Mouse (Mus musculus): ENCODE data around the gene Ptprd. TPM values are rescaled to one million over a fixed set of nuclear protein-coding genes. Genes with fewer than 3 reads are reported as not detected.

Gene Ptprd
- polyA plus RNA-seq, 1 experiment from 2014 or later = 4.0 TPM

DNA sequence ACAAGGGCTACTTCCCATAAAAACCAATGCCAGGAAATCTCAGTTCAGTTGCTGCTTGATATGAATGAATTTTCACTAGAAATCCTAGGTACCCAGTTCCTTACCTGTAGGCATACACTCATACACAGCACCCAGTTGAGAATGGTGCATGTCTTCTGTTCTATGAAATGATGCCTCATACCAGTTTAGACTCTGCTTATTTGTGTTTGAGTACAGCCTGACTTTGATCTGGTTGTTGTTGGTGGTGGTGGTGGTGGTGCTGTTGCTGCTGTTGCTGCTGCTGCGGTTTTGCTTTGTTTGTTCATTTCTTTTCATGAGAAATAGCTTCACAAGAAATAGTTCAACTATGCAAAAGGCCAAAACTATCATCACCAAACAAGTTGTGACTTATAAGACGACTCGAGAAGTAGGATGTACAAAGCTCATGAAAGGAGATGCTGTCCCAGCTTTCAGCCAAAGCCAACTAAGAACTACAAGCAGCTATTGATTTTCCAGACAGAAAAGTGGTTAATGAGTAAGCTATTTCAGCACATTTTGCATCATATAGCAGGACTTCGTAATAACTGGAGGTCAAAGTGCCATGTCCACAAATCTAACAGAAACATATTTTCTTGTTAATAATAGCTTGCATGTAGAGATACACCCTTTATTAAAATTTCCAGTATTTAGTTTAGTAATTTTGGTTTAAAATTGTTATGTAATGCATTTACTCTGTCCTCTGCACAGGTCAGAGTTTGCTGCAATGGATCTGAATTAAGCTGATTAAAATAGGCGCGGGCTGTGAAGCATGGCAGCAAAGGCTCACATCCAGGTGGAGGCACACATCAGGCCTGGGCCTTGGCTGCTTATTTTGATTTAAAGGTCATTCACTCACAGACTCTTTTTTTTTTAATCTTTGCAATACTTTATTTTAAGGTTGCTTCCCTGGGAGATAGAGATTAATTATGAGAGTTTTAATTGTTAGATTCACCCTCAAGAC lies 1270.1 kb downstream of the Ptprd start:
- no peak overlapping the region for H3K4me2 ChIP-seq

DNA sequence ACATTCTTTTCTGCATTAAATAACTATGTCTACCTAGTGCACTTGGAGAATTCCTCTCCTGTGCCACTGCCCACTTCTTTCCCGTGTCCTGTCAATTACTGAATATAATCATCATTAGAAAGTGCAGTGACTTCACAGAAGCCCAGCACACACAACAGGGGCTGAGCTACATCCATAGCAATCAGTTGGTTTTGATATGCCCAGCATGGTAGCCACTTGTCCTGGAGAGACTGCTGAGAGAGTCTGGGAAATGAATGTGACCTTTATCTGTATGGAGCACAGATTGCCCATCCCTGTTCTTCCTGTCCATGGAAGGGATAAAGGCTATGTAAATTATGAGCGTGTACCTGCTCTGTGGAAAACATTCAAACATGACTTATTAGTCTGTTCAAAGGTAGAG lies 1280.2 kb downstream of the Ptprd start:
- ATAC-seq = no peak
- Histone ChIP-seq H3K27ac (no peak overlapping the region), H3K9ac (no peak overlapping the region), H3K27me3 (replicated peaks) (no peaks in the 10 kb centered on the region), H3K4me2 (no peak overlapping the region), H3K9me3 (replicated peaks) (no peaks in the 10 kb centered on the region), H3K4me3 (no peak overlapping the region), H3K36me3 (no peaks in the 10 kb centered on the region), H3K4me1 (no peaks in the 10 kb centered on the region)
- WGBS (ENCODE audit: insufficient replicate concordance) = 53% methylated on average over 2 of the region's 2 CpGs

More for the DNA sequence above, 1270.1 kb downstream of the Ptprd start:
- 60% methylated on average over 6 of the region's 6 CpGs for WGBS (ENCODE audit: insufficient replicate concordance)
- ATAC-seq = no peak
- no peaks in the 10 kb centered on the region for H3K4me1 ChIP-seq
- H3K27ac ChIP-seq = no peak overlapping the region
- no peaks in the 10 kb centered on the region for H3K36me3 ChIP-seq
- no peak overlapping the region for H3K9ac ChIP-seq
- no peaks in the 10 kb centered on the region for H3K9me3 ChIP-seq (replicated peaks)
- H3K4me3 ChIP-seq = no peak overlapping the region
- no peaks in the 10 kb centered on the region for H3K27me3 ChIP-seq (replicated peaks)

- no peaks in the 10 kb centered on the region for H3K9me3 ChIP-seq (replicated peaks)
- H3K9ac ChIP-seq = no peak overlapping the region
- H3K27me3 ChIP-seq (replicated peaks) = no peaks in the 10 kb centered on the region
- no peak overlapping the region for H3K4me2 ChIP-seq
- no peak for ATAC-seq
- no peak overlapping the region for H3K27ac ChIP-seq
- H3K36me3 ChIP-seq = no peaks in the 10 kb centered on the region
- H3K4me1 ChIP-seq = no peaks in the 10 kb centered on the region
- no peak overlapping the region for H3K4me3 ChIP-seq
- WGBS (ENCODE audit: insufficient replicate concordance) = 67% methylated on average over 5 of the region's 5 CpGs
Observed at GRCm38 (mm10) chr4:76913532-76914150, 1298.1 kb downstream of the Ptprd start.

GRCm38 (mm10) chr4:76901692-76902091 lies 1310.1 kb downstream of the Ptprd start:
- Histone ChIP-seq H3K27me3 (replicated peaks) (no peaks in the 10 kb centered on the region), H3K27ac (no peak overlapping the region), H3K4me3 (no peak overlapping the region), H3K36me3 (no peaks in the 10 kb centered on the region), H3K9ac (no peak overlapping the region), H3K4me2 (no peak overlapping the region), H3K4me1 (no peaks in the 10 kb centered on the region), H3K9me3 (replicated peaks) (no peaks in the 10 kb centered on the region)
- ATAC-seq = no peak
- WGBS (ENCODE audit: insufficient replicate concordance) = 30% methylated on average over 1 of the region's 1 CpGs

GRCm38 (mm10) chr4:76889669-76890068 lies 1322.1 kb downstream of the Ptprd start:
- Histone ChIP-seq H3K4me1 (no peaks in the 10 kb centered on the region), H3K27me3 (replicated peaks) (no peaks in the 10 kb centered on the region), H3K9me3 (replicated peaks) (no peaks in the 10 kb centered on the region), H3K27ac (no peak overlapping the region), H3K36me3 (no peaks in the 10 kb centered on the region), H3K9ac (no peak overlapping the region), H3K4me3 (no peak overlapping the region), H3K4me2 (no peak overlapping the region)
- 64% methylated on average over 1 of the region's 1 CpGs for WGBS (ENCODE audit: insufficient replicate concordance)
- ATAC-seq = no peak

- Histone ChIP-seq H3K27me3 (replicated peaks) (no peaks in the 10 kb centered on the region), H3K4me1 (no peaks in the 10 kb centered on the region), H3K9me3 (replicated peaks) (no peaks in the 10 kb centered on the region), H3K36me3 (no peaks in the 10 kb centered on the region), H3K4me3 (no peak overlapping the region), H3K9ac (no peak overlapping the region), H3K4me2 (no peak overlapping the region), H3K27ac (no peak overlapping the region)
- no peak for ATAC-seq
- 69% methylated on average over 3 of the region's 3 CpGs for WGBS (ENCODE audit: insufficient replicate concordance)
Observed at GRCm38 (mm10) chr4:76881610-76882009, 1330.2 kb downstream of the Ptprd start.

DNA sequence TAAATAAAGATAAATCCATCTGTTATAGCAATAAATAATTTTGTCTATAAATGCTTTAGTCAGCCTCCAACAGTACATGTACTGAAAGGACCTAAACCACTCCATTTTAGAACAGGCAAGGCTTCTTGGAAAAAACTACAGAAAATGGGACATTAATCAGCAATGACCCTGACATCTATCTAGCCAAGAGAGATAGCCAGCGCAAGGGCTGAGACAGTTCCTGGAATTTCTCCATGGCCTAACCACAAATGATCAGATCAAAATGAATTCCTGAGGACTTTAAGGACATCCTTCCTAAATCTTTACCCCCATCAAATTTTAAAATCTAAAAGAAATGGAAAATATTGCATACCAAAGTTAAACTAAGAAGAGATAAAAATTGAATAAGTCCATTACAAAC lies 1340.8 kb downstream of the Ptprd start:
- Histone ChIP-seq H3K36me3 (no peaks in the 10 kb centered on the region), H3K9me3 (replicated peaks) (no peaks in the 10 kb centered on the region), H3K4me3 (no peak overlapping the region), H3K27me3 (replicated peaks) (no peaks in the 10 kb centered on the region), H3K4me1 (no peaks in the 10 kb centered on the region), H3K9ac (no peak overlapping the region), H3K4me2 (no peak overlapping the region), H3K27ac (no peak overlapping the region)
- ATAC-seq = no peak
- 83% methylated on average over 1 of the region's 1 CpGs for WGBS (ENCODE audit: insufficient replicate concordance)

DNA sequence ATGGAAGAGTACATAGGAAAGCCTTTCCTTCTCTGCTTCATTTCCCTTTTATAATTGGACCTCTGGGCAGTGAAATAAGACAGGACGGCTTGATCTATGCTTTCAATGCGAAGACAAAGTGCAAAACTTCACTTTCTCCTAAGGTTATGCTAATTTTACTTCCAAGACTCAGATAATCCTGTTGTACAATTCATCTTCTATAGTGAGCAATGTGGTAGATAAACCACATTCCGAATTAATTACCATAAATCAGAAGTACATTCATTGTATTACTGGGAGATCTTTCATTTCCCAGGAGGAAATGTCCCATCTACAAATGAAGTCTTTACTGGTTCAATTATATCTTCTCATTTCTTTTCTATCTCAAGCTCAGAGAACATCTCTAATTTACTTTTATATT lies 1346.2 kb downstream of the Ptprd start:
- WGBS (ENCODE audit: insufficient replicate concordance) = 57% methylated on average over 3 of the region's 3 CpGs
- ATAC-seq = no peak
- Histone ChIP-seq H3K27me3 (replicated peaks) (no peaks in the 10 kb centered on the region), H3K4me3 (no peak overlapping the region), H3K4me2 (no peak overlapping the region), H3K4me1 (no peaks in the 10 kb centered on the region), H3K9me3 (replicated peaks) (no peaks in the 10 kb centered on the region), H3K36me3 (no peaks in the 10 kb centered on the region), H3K27ac (no peak overlapping the region), H3K9ac (no peak overlapping the region)

GRCm38 (mm10) chr4:76846265-76846664 lies 1365.5 kb downstream of the Ptprd start:
- Histone ChIP-seq H3K4me1 (no peaks in the 10 kb centered on the region), H3K36me3 (no peaks in the 10 kb centered on the region), H3K27ac (no peak overlapping the region), H3K4me2 (no peak overlapping the region), H3K9ac (no peak overlapping the region), H3K9me3 (replicated peaks) (no peaks in the 10 kb centered on the region), H3K4me3 (no peak overlapping the region), H3K27me3 (replicated peaks) (no peaks in the 10 kb centered on the region)
- 71% methylated on average over 7 of the region's 7 CpGs for WGBS (ENCODE audit: insufficient replicate concordance)
- no peak for ATAC-seq

DNA sequence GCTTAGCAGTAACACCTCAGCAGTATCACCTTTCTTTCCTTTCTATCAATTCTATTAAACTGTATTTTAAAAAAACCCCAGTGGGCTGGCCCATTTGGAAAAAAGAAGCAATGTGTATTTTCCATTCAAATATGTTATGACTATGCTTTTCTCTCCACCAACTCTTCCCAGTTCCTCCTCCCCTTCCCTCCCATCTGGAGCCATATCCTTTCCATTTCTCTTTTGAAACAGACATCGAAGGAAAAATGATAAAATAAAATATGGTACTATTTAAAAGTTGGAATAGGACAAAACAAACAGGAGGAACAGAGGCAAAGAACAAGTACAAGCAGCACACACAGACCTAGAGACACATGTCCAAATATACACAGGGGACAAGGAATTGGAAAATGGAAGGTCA lies 1372.7 kb downstream of the Ptprd start:
- no peak overlapping the region for H3K9ac ChIP-seq
- 48% methylated on average over 1 of the region's 1 CpGs for WGBS (ENCODE audit: insufficient replicate concordance)
- no peak overlapping the region for H3K27ac ChIP-seq
- no peak for ATAC-seq
- H3K4me1 ChIP-seq = no peaks in the 10 kb centered on the region
- H3K9me3 ChIP-seq (replicated peaks) = no peaks in the 10 kb centered on the region
- no peak overlapping the region for H3K4me2 ChIP-seq
- no peaks in the 10 kb centered on the region for H3K27me3 ChIP-seq (replicated peaks)
- H3K36me3 ChIP-seq = no peaks in the 10 kb centered on the region
- H3K4me3 ChIP-seq = no peak overlapping the region

GRCm38 (mm10) chr4:76812138-76812537 lies 1399.6 kb downstream of the Ptprd start:
- no peaks in the 10 kb centered on the region for H3K27me3 ChIP-seq (replicated peaks)
- H3K4me1 ChIP-seq = no peaks in the 10 kb centered on the region
- H3K4me3 ChIP-seq = no peak overlapping the region
- H3K4me2 ChIP-seq = no peak overlapping the region
- H3K27ac ChIP-seq = no peak overlapping the region
- H3K9ac ChIP-seq = no peak overlapping the region
- no peaks in the 10 kb centered on the region for H3K9me3 ChIP-seq (replicated peaks)
- no peaks in the 10 kb centered on the region for H3K36me3 ChIP-seq
- no peak for ATAC-seq
- 58% methylated on average over 2 of the region's 2 CpGs for WGBS (ENCODE audit: insufficient replicate concordance)

DNA sequence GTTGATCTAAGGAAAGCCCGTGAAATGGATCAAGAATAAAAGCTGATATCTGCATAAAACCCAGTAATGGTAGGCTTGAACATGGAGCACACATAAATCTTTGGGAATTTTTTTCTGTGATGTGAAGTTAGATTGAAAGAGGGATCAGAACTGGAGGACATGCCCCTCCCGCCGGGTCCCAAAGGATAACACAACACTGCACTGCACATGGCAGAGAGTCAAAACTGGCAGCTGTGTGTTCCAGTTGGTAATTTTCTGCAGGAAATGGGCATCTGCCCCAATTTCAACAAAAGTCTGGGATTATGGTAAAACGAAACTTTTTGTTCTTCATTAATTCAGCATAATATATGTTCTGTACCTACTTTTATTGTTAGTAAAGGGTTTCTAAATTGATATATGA lies 1409.1 kb downstream of the Ptprd start:
- no peaks in the 10 kb centered on the region for H3K9me3 ChIP-seq (replicated peaks)
- H3K4me3 ChIP-seq = no peak overlapping the region
- no peak for ATAC-seq
- no peaks in the 10 kb centered on the region for H3K4me1 ChIP-seq
- no peak overlapping the region for H3K9ac ChIP-seq
- no peaks in the 10 kb centered on the region for H3K36me3 ChIP-seq
- no peak overlapping the region for H3K27ac ChIP-seq
- H3K27me3 ChIP-seq (replicated peaks) = no peaks in the 10 kb centered on the region
- no peak overlapping the region for H3K4me2 ChIP-seq
- 60% methylated on average over 4 of the region's 4 CpGs for WGBS (ENCODE audit: insufficient replicate concordance)
